Mouse (Mus musculus) retina, adult 2 months (tissue): Measurements from ENCODE around the gene Kcnt1.
A peak's percentile ranks its signal among the peaks of the same experiment; 100 is the strongest.

ENCODE experiments used
- DNase-seq: peaks from one replicate; pipeline ENCODE4 v3.0.0-alpha.2; 2012; ENCODE audit warnings: low read depth, low spot score

Gene Kcnt1

GRCm38 (mm10) chr2:25877736-25878268, 14.3 kb downstream of the Kcnt1 start:
- DNase-seq: peak; percentile 25

- no peak for DNase-seq
Observed at GRCm38 (mm10) chr2:25878516-25878915, 15.0 kb downstream of the Kcnt1 start.

DNA sequence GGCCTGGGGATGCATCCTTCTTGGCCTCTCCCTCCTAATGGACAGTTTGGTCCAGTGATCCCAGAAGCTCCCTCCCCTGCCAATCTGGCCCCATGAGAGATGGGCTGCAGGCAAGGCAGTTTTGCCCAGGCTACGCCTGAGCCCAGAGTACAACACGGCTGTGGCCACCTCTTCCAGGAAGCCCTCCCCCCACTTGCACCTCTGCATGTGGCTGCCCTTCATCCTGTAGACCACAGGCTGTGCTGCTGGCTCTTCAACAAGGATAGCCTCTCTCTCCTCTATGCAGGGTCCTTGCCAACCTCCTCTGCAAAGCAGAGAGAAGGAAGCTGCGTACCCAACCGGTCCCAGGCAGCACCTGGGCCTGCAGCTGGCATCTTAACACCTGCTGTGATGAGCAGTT, 15.5 kb downstream of the Kcnt1 start:
- no peak for DNase-seq

DNA sequence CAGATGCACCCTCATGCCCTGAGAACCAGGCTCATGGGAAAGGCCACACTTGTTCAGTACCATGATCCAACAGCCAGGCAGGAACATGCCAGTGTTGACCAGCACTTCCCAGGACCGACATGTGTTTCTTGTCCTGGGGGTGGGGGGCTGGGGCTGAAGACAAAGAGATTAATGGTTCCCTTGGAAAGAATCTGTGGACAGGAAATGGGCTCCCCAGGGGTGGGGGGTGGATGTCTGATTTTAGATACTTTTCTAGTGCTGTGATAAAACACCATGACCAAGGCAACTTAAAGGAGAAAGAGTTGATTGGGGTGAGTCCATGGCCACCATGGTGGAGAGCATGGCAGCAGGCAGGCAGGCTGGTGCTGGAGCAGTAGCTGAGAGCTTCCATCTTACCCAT, 18.7 kb downstream of the Kcnt1 start:
- DNase-seq: no peak

DNA sequence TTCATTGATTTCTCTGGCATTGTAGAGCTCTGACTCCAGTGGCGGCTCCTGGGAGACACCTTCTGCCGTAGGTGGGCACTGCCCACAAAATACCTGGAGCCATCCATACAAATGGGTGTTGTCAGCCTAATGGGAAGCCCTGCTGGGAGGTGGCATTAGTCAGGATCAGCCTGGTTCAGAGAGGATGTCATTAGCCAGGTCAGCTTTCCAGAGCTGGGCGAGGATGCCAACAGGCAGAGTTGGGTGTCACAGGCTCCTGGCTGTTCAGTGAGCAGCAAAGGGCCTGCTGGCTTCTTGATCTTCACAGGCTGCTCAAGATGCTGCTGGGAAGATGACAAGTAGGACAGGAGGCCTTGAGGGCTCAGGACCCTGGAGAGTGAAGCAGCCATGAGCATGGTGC, 21.2 kb downstream of the Kcnt1 start:
- DNase-seq: no peak

DNA sequence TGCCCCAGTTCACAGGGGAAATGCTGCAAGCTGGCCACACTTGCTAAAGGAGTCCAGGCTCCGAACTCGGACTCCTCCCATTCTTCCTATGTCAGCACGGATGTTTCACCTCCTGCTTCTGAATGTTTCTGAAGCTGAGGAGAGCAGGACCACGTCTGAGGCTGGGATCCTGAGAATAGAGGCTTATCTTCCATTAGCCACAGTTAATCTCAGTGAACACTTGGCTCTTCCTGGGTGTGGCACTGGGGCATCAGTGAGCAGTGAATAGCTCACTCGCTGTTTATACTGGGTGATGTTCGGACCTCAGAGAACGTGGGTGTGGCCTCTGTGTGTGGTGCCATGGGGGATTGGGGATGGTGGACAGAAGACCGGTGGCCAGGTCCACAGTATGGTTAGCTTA, 23.7 kb downstream of the Kcnt1 start:
- no peak for DNase-seq

GRCm38 (mm10) chr2:25888144-25888543, 24.6 kb downstream of the Kcnt1 start:
- DNase-seq: no peak

DNA sequence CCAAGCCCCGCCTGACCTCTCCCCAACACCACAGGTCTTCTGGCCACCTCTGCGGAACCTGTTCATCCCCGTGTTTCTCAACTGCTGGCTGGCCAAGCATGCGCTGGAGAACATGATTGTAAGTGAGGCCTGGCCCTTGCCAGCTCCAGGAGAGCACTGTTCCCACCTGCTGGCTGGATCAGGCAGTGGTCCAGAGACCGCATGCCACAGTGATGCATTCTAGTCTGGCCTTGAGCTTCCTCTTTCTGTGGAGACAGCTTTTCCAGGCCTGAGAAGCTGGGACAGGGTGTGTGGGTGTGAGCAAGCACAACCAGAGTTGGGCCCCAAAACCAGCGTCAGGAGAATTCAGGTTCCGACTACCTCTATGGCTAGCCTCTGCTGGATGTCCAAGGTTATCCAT, 28.9 kb downstream of the Kcnt1 start:
- no peak for DNase-seq

- no peak for DNase-seq
Observed at GRCm38 (mm10) chr2:25898970-25899369, 35.4 kb downstream of the Kcnt1 start.

DNA sequence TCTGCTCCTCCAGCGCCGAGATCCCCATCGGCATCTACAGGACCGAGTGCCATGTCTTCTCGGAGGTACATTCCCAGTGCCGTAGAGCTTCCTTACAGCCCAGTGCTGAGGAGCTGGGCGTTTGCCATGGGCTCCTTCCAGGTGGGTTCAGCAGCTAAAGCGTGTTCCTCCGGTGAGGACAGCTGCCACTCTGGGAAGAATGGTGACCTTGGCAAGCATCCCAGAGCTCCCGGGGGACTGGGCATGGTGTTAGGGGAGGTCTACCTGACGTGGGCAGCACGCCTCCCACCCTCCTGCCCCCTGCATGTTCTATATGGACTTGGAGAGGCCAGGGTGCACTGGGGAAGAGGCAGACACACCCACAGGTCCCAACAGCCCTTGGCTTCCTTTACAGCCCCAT, 46.3 kb downstream of the Kcnt1 start:
- DNase-seq: no peak

DNA sequence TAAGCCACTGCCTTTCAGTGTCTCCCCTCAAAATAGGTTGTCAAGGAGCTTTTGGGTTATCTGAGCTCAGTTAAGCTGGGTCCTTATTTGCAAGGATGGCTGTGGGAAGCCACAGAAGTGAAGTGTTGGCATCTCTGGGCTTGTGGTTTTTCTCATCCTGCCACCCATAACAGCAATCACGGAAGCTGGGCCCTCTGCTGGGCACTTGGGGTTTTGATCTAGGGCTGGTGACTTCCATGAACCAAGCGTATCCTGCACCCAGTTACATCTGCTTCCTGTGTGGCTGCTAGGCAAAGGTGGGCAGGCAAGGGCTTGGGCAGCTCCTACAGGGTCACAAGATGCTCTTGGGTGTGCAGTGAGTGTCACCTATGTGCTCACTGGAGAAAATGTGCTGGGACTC, 49.7 kb downstream of the Kcnt1 start:
- peak; percentile 6 for DNase-seq

- DNase-seq: no peak
Observed at GRCm38 (mm10) chr2:25914201-25914600, 50.7 kb downstream of the Kcnt1 start.

- no peak for DNase-seq
Observed at GRCm38 (mm10) chr2:25914821-25915220, 51.3 kb downstream of the Kcnt1 start.

- DNase-seq: no peak
Observed at GRCm38 (mm10) chr2:25918408-25918807, 54.9 kb downstream of the Kcnt1 start.

GRCm38 (mm10) chr2:25919972-25920371, 56.4 kb downstream of the Kcnt1 start:
- DNase-seq: no peak

DNA sequence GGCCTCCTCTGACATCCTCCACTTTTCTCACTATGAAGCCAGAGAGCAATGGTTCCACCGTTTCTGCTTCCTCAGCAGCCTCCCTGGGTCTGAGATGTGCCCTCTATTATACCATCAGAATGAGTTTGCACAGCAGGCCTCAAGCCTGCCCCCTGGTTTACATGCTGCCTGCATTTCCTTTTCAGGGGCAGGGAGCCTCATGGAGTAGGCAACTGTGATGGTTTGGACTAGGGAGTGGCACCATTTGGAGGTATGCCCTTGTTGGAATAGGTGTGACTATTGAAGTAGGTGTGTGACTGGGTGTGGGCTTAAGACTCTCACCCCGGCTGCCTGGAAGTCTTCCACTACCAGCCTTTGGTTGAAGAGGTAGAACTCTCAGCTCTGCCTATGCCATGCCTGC, 60.3 kb downstream of the Kcnt1 start:
- DNase-seq: no peak

DNA sequence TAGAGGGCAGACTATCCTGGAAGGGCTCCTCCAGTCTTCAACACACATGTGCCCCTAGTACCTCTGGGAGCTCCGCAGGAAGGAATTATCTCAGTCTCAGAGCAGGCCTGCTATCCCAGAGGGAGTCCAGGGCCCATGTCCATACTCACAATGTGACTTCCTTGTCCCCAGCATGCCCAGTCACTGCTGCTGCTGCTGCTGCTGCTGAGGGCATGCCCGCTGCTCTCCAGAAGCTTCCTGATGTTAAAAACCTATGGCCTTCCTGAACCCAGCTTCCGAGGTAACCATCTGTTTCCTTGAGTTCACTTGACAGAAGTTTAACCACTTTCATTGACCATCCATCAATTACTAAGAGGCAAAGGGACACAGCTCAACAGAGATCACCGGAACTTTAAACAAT, 61.4 kb downstream of the Kcnt1 start:
- DNase-seq: no peak

GRCm38 (mm10) chr2:25927821-25928220, 64.3 kb downstream of the Kcnt1 start:
- no peak for DNase-seq

DNA sequence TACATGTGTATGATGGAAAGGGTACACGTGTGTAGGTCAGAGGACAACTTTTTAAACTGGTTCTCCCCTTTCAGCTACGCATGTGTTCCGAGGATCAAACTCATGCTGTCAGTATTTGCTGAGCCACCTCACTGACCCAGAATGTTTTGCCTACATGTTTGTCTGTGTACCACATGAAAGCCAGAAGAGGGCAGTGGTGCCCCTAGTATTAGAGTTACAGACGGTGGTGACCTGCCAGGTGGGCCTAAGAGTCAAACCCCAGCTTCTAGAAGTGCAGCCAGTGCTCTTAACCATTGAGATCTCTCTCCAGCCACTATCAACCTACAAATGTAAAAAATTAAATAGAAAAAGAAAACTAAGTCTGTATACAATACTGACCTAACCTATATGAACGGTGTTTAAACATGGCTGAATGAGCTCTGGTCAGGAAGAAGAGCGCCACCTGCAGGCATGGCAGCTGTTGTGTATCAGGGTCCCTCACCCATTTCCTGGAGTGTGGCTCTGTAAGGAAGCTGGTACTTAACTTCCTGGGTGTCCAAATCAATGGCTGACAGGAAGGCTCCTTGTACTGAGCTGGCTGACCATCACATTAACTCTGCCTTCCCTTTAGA, 67.8 kb downstream of the Kcnt1 start:
- DNase-seq: no peak

GRCm38 (mm10) chr2:25940503-25940902, 77.0 kb downstream of the Kcnt1 start:
- no peak for DNase-seq

GRCm38 (mm10) chr2:25943822-25944221, 80.3 kb downstream of the Kcnt1 start:
- no peak for DNase-seq

GRCm38 (mm10) chr2:25947950-25948349, 84.4 kb downstream of the Kcnt1 start:
- no peak for DNase-seq

- DNase-seq: no peak
Observed at GRCm38 (mm10) chr2:25949291-25949690, 85.8 kb downstream of the Kcnt1 start.
